Mouse (Mus musculus) 3134 (cell line): ENCODE measurements around the gene Coa7.
"Not testable (repeated sequence)": the region's sequence is repeated elsewhere in the genome, so short reads cannot be mapped to it uniquely, and the experiment has no call there.

ENCODE experiments used
- DNase-seq: peaks from one replicate; pipeline ENCODE4 v3.0.0-alpha.2; 2011; ENCODE audit warnings: low spot score; ENCODE audit not compliant: insufficient read length; ENCODE audit errors: extremely low read depth

The Coa7 gene

GRCm38 (mm10) chr4:108338811-108339210, 10.9 kb downstream of the Coa7 start:
- DNase-seq: no peak

GRCm38 (mm10) chr4:108339277-108339690, 11.3 kb downstream of the Coa7 start:
- peak; percentile 28 for DNase-seq

GRCm38 (mm10) chr4:108344631-108345083, 16.7 kb downstream of the Coa7 start:
- no peak for DNase-seq

GRCm38 (mm10) chr4:108345826-108346225, 17.9 kb downstream of the Coa7 start:
- DNase-seq: no peak

- peak; percentile 57 for DNase-seq
Observed at GRCm38 (mm10) chr4:108347111-108347510, 19.2 kb downstream of the Coa7 start.

- DNase-seq: no peak
Observed at GRCm38 (mm10) chr4:108348256-108348875, 20.4 kb downstream of the Coa7 start.

GRCm38 (mm10) chr4:108349064-108349463, 21.1 kb downstream of the Coa7 start:
- DNase-seq: no peak

GRCm38 (mm10) chr4:108349836-108350547, 22.1 kb downstream of the Coa7 start:
- DNase-seq: no peak

- DNase-seq: peak; percentile 74
Observed at GRCm38 (mm10) chr4:108350819-108351218, 22.9 kb downstream of the Coa7 start.

- not testable (repeated sequence) for DNase-seq
Observed at GRCm38 (mm10) chr4:108353591-108353990, 25.7 kb downstream of the Coa7 start.

- no peak for DNase-seq
Observed at GRCm38 (mm10) chr4:108357458-108357857, 29.5 kb downstream of the Coa7 start.

GRCm38 (mm10) chr4:108358498-108358897, 30.6 kb downstream of the Coa7 start:
- no peak for DNase-seq

GRCm38 (mm10) chr4:108360136-108361055, 32.5 kb downstream of the Coa7 start:
- DNase-seq: no peak

GRCm38 (mm10) chr4:108362321-108363261, 34.7 kb downstream of the Coa7 start:
- DNase-seq: no peak

GRCm38 (mm10) chr4:108363355-108364110, 35.6 kb downstream of the Coa7 start:
- no peak for DNase-seq

GRCm38 (mm10) chr4:108364111-108364476, 36.2 kb downstream of the Coa7 start:
- DNase-seq: no peak

GRCm38 (mm10) chr4:108369254-108369653, 41.3 kb downstream of the Coa7 start:
- DNase-seq: no peak

- no peak for DNase-seq
Observed at GRCm38 (mm10) chr4:108370409-108370808, 42.5 kb downstream of the Coa7 start.

- no peak for DNase-seq
Observed at GRCm38 (mm10) chr4:108371421-108371820, 43.5 kb downstream of the Coa7 start.
